ENCODE assay signal across 10 mouse cellular contexts in the genomic region with DNA sequence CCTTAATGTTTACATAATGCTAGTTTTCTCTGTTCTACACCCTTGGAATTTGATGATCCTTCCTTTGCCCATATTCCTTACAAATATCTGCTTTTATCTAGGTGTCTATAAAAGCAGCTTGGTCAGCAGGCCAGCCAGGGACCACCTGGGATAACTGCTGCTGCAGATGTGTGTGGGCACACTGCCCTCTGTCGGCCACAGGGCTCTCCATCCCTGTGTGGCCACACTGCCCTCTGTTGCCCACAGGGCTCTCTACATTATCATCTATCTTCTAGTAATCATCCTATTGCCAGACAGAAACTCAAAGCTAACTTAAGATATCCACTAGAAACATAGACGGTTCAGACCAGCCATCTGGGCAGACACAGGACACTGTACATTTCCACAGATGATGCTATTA. TPM values are rescaled to one million over a fixed set of nuclear protein-coding genes. Genes with fewer than 3 reads are reported as not detected.
A peak's percentile ranks its signal among the peaks of the same experiment; 100 is the strongest.
DNase-seq lines count a peak whose midpoint lies in the region; ATAC-seq and TF ChIP-seq lines count a peak whose summit lies in the region.
"Had no signal": no experiment of that assay in that cellular context is flagged by ENCODE, and none has a peak within 500 bp of the region (broad histone marks: within the 10 kb centered on the region; RNA-seq: fewer than 3 reads in every experiment).

No protein-coding gene starts in this region.

- DNase-seq in forebrain, embryonic 11.5 days (ENCODE audit: low spot score), result peak; percentile 64
- DNase-seq in right cerebral cortex, adult 2 months (ENCODE audit: low spot score in 2 of 2), result peak; percentile 46 to 63
- DNase-seq in right cerebral cortex, postnatal 10 days (ENCODE audit: low spot score in 2 of 2), result no peak
- peak; percentile 72 to 74 for DNase-seq in cerebellum, postnatal 10 days
- peak; percentile 62 for DNase-seq in midbrain, postnatal 0 days (ENCODE audit: low spot score)
- no peak for DNase-seq in left cerebral cortex, adult 8-10 months (ENCODE audit: low spot score in 2 of 2)

- TF ChIP-seq CTCF in intestine, postnatal 0 days (IDR thresholded peaks at IDR 0.05; ENCODE audit: low read depth), result peak; percentile 91
- TF ChIP-seq CTCF in midbrain, postnatal 0 days (IDR thresholded peaks at IDR 0.05), result peak; percentile 91

- no peak overlapping the region for H3K4me2 ChIP-seq in forebrain, embryonic 11.5 days (ENCODE audit: low read depth, low read length, severe bottlenecking)
- H3K4me2 ChIP-seq in forebrain, embryonic 13.5 days, result no peak overlapping the region
- no peak overlapping the region for H3K4me2 ChIP-seq in intestine, postnatal 0 days (replicated peaks; ENCODE audit: low read depth)
- H3K4me2 ChIP-seq in midbrain, postnatal 0 days (ENCODE audit: low read depth, low read length, poor library complexity, severe bottlenecking), result no peak overlapping the region
- H3K4me2 ChIP-seq: heart, embryonic 15.5 days; neural tube, embryonic 12.5 days had no signal

- H3K27me3 ChIP-seq in forebrain, embryonic 11.5 days (ENCODE audit: control insufficient read depth, insufficient read depth, low read length), result no peaks in the 10 kb centered on the region
- H3K27me3 ChIP-seq in forebrain, embryonic 13.5 days, result no peaks in the 10 kb centered on the region
- no peaks in the 10 kb centered on the region for H3K27me3 ChIP-seq in intestine, postnatal 0 days (replicated peaks; ENCODE audit: control insufficient read depth, insufficient read depth, low read length)
- no peaks in the 10 kb centered on the region for H3K27me3 ChIP-seq in midbrain, postnatal 0 days (ENCODE audit: insufficient read depth, low read length)
- H3K27me3 ChIP-seq: heart, embryonic 15.5 days; neural tube, embryonic 12.5 days had no signal

- H3K9ac ChIP-seq in forebrain, embryonic 11.5 days (ENCODE audit: low read length), result no peak overlapping the region
- H3K9ac ChIP-seq in forebrain, embryonic 13.5 days, result no peak overlapping the region
- no peak overlapping the region for H3K9ac ChIP-seq in intestine, postnatal 0 days (ENCODE audit: low read depth, low read length)
- no peak overlapping the region for H3K9ac ChIP-seq in midbrain, postnatal 0 days (replicated peaks; ENCODE audit: low read length, poor library complexity, severe bottlenecking)
- H3K9ac ChIP-seq: heart, embryonic 15.5 days; neural tube, embryonic 12.5 days had no signal

- H3K4me1 ChIP-seq in forebrain, embryonic 11.5 days (replicated peaks; ENCODE audit: control insufficient read depth, insufficient read depth, low read length), result no peaks in the 10 kb centered on the region
- no peaks in the 10 kb centered on the region for H3K4me1 ChIP-seq in forebrain, embryonic 13.5 days
- no peaks in the 10 kb centered on the region for H3K4me1 ChIP-seq in intestine, postnatal 0 days (replicated peaks; ENCODE audit: control insufficient read depth, insufficient read depth, low read length)
- H3K4me1 ChIP-seq in midbrain, postnatal 0 days (ENCODE audit: insufficient read depth, low read length), result no peaks in the 10 kb centered on the region
- H3K4me1 ChIP-seq: heart, embryonic 15.5 days; neural tube, embryonic 12.5 days had no signal

- 7% methylated on average over 2 of the region's 2 CpGs for WGBS in forebrain, embryonic 11.5 days
- WGBS in forebrain, embryonic 13.5 days, result 8% methylated on average over 2 of the region's 2 CpGs
- WGBS in intestine, postnatal 0 days, result 11% methylated on average over 2 of the region's 2 CpGs
- 19% methylated on average over 2 of the region's 2 CpGs for WGBS in midbrain, postnatal 0 days

- no peaks in the 10 kb centered on the region for H3K9me3 ChIP-seq in forebrain, embryonic 11.5 days (ENCODE audit: control insufficient read depth, low read length)
- H3K9me3 ChIP-seq in forebrain, embryonic 13.5 days (replicated peaks), result no peaks in the 10 kb centered on the region
- H3K9me3 ChIP-seq in intestine, postnatal 0 days (ENCODE audit: control insufficient read depth), result no peaks in the 10 kb centered on the region
- H3K9me3 ChIP-seq in midbrain, postnatal 0 days (ENCODE audit: low read length), result no peaks in the 10 kb centered on the region
- H3K9me3 ChIP-seq: heart, embryonic 15.5 days; neural tube, embryonic 12.5 days had no signal

- ATAC-seq in forebrain, embryonic 11.5 days (replicated peaks; ENCODE audit: low FRiP score), result no peak
- no peak for ATAC-seq in forebrain, embryonic 13.5 days
- ATAC-seq in intestine, postnatal 0 days, result no peak
- ATAC-seq in midbrain, postnatal 0 days (ENCODE audit: low FRiP score), result no peak

- H3K27ac ChIP-seq in forebrain, embryonic 11.5 days (ENCODE audit: low read depth, low read length), result no peak overlapping the region
- H3K27ac ChIP-seq in forebrain, embryonic 13.5 days, result no peak overlapping the region
- no peak overlapping the region for H3K27ac ChIP-seq in intestine, postnatal 0 days (ENCODE audit: low read depth, low read length)
- H3K27ac ChIP-seq in midbrain, postnatal 0 days (ENCODE audit: low read depth, low read length), result no peak overlapping the region
- H3K27ac ChIP-seq: heart, embryonic 15.5 days; neural tube, embryonic 12.5 days had no signal

- H3K36me3 ChIP-seq in forebrain, embryonic 11.5 days (ENCODE audit: control insufficient read depth, insufficient read depth, low read length), result peaks cover 3% of the 10 kb centered on the region; the same call in 1 of the 2 replicates
- peaks cover 82% of the 10 kb centered on the region for H3K36me3 ChIP-seq in forebrain, embryonic 13.5 days (ENCODE audit: poor library complexity, severe bottlenecking)
- peaks cover 63% of the 10 kb centered on the region for H3K36me3 ChIP-seq in intestine, postnatal 0 days (ENCODE audit: control insufficient read depth, insufficient read depth)
- peaks cover 64% of the 10 kb centered on the region for H3K36me3 ChIP-seq in midbrain, postnatal 0 days (ENCODE audit: insufficient read depth, low read length)

- H3K4me3 ChIP-seq in forebrain, embryonic 11.5 days (ENCODE audit: low read depth, low read length), result no peak overlapping the region
- H3K4me3 ChIP-seq in forebrain, embryonic 13.5 days, result no peak overlapping the region
- H3K4me3 ChIP-seq in intestine, postnatal 0 days (ENCODE audit: low read depth, low read length), result no peak overlapping the region
- H3K4me3 ChIP-seq in midbrain, postnatal 0 days (ENCODE audit: low read depth, low read length), result no peak overlapping the region
- H3K4me3 ChIP-seq: heart, embryonic 15.5 days; neural tube, embryonic 12.5 days had no signal

RNA-seq across cellular contexts. Expression of a gene that starts 12.4 kb away (rescaled TPM):
- 78.3 and 78.6 TPM in 2 replicates for polyA plus RNA-seq in forebrain, embryonic 11.5 days (2014; fragmentation: Nextera tagmentation; extraction: Ambion mirVana)
- 50.6 and 57.6 TPM in 2 replicates for polyA plus RNA-seq in forebrain, embryonic 13.5 days (2015; fragmentation: Nextera tagmentation; extraction: Ambion mirVana)
- 40.8 and 43.1 TPM in 2 replicates for polyA plus RNA-seq in intestine, postnatal 0 days (2015; fragmentation: Nextera tagmentation; extraction: Ambion mirVana)
- total RNA-seq in midbrain, postnatal 0 days (2014; rRNA removed), result 42.7 and 57.2 TPM in 2 replicates
- 74.1 and 74.7 TPM in 2 replicates for polyA plus RNA-seq in midbrain, postnatal 0 days (2015; fragmentation: Nextera tagmentation; extraction: Ambion mirVana)
- 10 to 100 TPM; 51.4 to 59.1 (median 55.9) TPM for total RNA-seq in left cerebral cortex, adult 8-10 months (2022)

RNA-seq across cellular contexts. Expression of a gene that starts 39.8 kb away (rescaled TPM):
- 7.7 and 11.1 TPM in 2 replicates for polyA plus RNA-seq in forebrain, embryonic 11.5 days (2014; fragmentation: Nextera tagmentation; extraction: Ambion mirVana)
- 8.1 and 10.1 TPM in 2 replicates for polyA plus RNA-seq in forebrain, embryonic 13.5 days (2015; fragmentation: Nextera tagmentation; extraction: Ambion mirVana)
- polyA plus RNA-seq in intestine, postnatal 0 days (2015; fragmentation: Nextera tagmentation; extraction: Ambion mirVana), result 7.6 and 8.4 TPM in 2 replicates
- 10.8 and 12.1 TPM in 2 replicates for total RNA-seq in midbrain, postnatal 0 days (2014; rRNA removed)
- polyA plus RNA-seq in midbrain, postnatal 0 days (2015; fragmentation: Nextera tagmentation; extraction: Ambion mirVana), result 4.7 and 4.9 TPM in 2 replicates
- total RNA-seq in left cerebral cortex, adult 8-10 months (2022), result 1 to 10 TPM; 3.9 to 5.7 (median 4.5) TPM

RNA-seq across cellular contexts. Expression of a gene that starts 59.0 kb away (rescaled TPM):
- polyA plus RNA-seq in forebrain, embryonic 11.5 days (2014; fragmentation: Nextera tagmentation; extraction: Ambion mirVana), result 0.09 TPM in 1 of 2 replicates, not detected in the other
- polyA plus RNA-seq in forebrain, embryonic 13.5 days (2015; fragmentation: Nextera tagmentation; extraction: Ambion mirVana), result 0.28 and 0.98 TPM in 2 replicates
- polyA plus RNA-seq in intestine, postnatal 0 days (2015; fragmentation: Nextera tagmentation; extraction: Ambion mirVana), result not detected in 2 replicates
- total RNA-seq in midbrain, postnatal 0 days (2014; rRNA removed), result 0.52 TPM in 1 of 2 replicates, not detected in the other
- polyA plus RNA-seq in midbrain, postnatal 0 days (2015; fragmentation: Nextera tagmentation; extraction: Ambion mirVana), result 0.11 and 0.51 TPM in 2 replicates
- total RNA-seq in left cerebral cortex, adult 8-10 months (2022), result 1 to 10 TPM in 1 of 4 experiments, under 1 TPM in 1, not detected in 2; 0.21 to 1.1 TPM
- polyA plus RNA-seq: heart, embryonic 15.5 days had no signal

Comparison
In these comparisons a context has a peak if more than half of its experiments do, and no peak if none do; other contexts are left out.
1. DNase-seq: peak in forebrain, embryonic 11.5 days (single experiment), right cerebral cortex, adult 2 months (2 of 2), cerebellum, postnatal 10 days (2 of 2) and midbrain, postnatal 0 days (single experiment); none in right cerebral cortex, postnatal 10 days (0 of 2) and left cerebral cortex, adult 8-10 months (0 of 2).